Mouse (Mus musculus): ENCODE measurements at regions not wholly inside any gene's neighbourhood (a gene's known extent, or its start where the extent isn't known, plus 50 kb on each side); places are given as distances from the start of the nearest gene placed in this dataset.
"Not testable (repeated sequence)": the region's sequence is repeated elsewhere in the genome, so short reads cannot be mapped to it uniquely, and the experiment has no call there.

GRCm38 (mm10) chr7:111168546-111169233 lies 85.9 kb upstream of the Eif4g2 start:
- not testable (repeated sequence) for DNase-seq

- no peak for DNase-seq
These were observed 82.2 kb upstream of the Eif4g2 start for GRCm38 (mm10) chr7:111164994-111165393.

GRCm38 (mm10) chr7:111164276-111164675 lies 81.4 kb upstream of the Eif4g2 start:
- DNase-seq = no peak

GRCm38 (mm10) chr7:111163861-111164260 lies 81.0 kb upstream of the Eif4g2 start:
- peak; percentile 7 to 20 for DNase-seq

- no peak for DNase-seq
These were observed 80.5 kb upstream of the Eif4g2 start for GRCm38 (mm10) chr7:111163321-111163720.

GRCm38 (mm10) chr7:111158791-111159286 lies 76.0 kb upstream of the Eif4g2 start:
- no peak for DNase-seq

GRCm38 (mm10) chr7:111157754-111158325 lies 75.0 kb upstream of the Eif4g2 start:
- no peak for DNase-seq

- no peak for DNase-seq
These were observed 74.5 kb upstream of the Eif4g2 start for GRCm38 (mm10) chr7:111157287-111157686.

- peak in 1 of 2 experiments; percentile 3 for DNase-seq
These were observed 73.8 kb upstream of the Eif4g2 start for GRCm38 (mm10) chr7:111156472-111157231.

GRCm38 (mm10) chr7:111155995-111156394 lies 73.2 kb upstream of the Eif4g2 start:
- no peak for DNase-seq

- no peak for DNase-seq
These were observed 71.4 kb upstream of the Eif4g2 start for GRCm38 (mm10) chr7:111154217-111154616.

GRCm38 (mm10) chr7:111150540-111150939 lies 67.7 kb upstream of the Eif4g2 start:
- DNase-seq = no peak

- no peak for DNase-seq
These were observed 67.3 kb upstream of the Eif4g2 start for GRCm38 (mm10) chr7:111150115-111150514.

GRCm38 (mm10) chr7:111147593-111147992 lies 64.8 kb upstream of the Eif4g2 start:
- DNase-seq = no peak

GRCm38 (mm10) chr7:111146670-111147069 lies 63.8 kb upstream of the Eif4g2 start:
- DNase-seq = no peak

- no peak for DNase-seq
These were observed 61.4 kb upstream of the Eif4g2 start for GRCm38 (mm10) chr7:111144216-111144615.

- DNase-seq = no peak
These were observed 58.6 kb upstream of the Eif4g2 start for GRCm38 (mm10) chr7:111141285-111141965.

GRCm38 (mm10) chr7:111138038-111138437 lies 55.2 kb upstream of the Eif4g2 start:
- DNase-seq = no peak

GRCm38 (mm10) chr7:111136066-111136639 lies 53.3 kb upstream of the Eif4g2 start:
- no peak for DNase-seq

GRCm38 (mm10) chr7:111134496-111134895 lies 51.7 kb upstream of the Eif4g2 start:
- no peak for DNase-seq

Measured in B cell, adult 2 months (primary cell).